Mouse (Mus musculus) heart, postnatal 0 days (tissue): ENCODE measurements around the gene Serpinb1c. TPM values are rescaled to one million over a fixed set of nuclear protein-coding genes. Genes with fewer than 3 reads are reported as not detected.

Experiments
- ATAC-seq: fragments of 200-750 bp; cut with Nextera tagmentation; 2 replicates; pipeline ENCODE4 v1.8.0; 2017; ENCODE audit warnings: low read depth, moderate number of reproducible peaks, moderate library complexity; ENCODE audit not compliant: insufficient read depth
- DNase-seq: peaks from one replicate; pipeline ENCODE4 v3.0.0-alpha.2; 2016; ENCODE audit warnings: low spot score
- H3K27ac ChIP-seq: fragments of 300-500 bp; sonication (generic); 2 replicates; pipeline ENCODE4 v1.5.1; 2014; ENCODE audit warnings: low read depth, mild to moderate bottlenecking
- H3K27me3 ChIP-seq: fragments of 300-500 bp; sonication (generic); 2 replicates; pipeline ENCODE4 v1.6.1; 2014; ENCODE audit warnings: low read length, mixed read lengths; ENCODE audit not compliant: control insufficient read depth, insufficient read depth
- H3K36me3 ChIP-seq: fragments of 300-500 bp; sonication (generic); replicated peaks from 2 replicates; pipeline ENCODE4 v1.6.1; 2014; ENCODE audit warnings: low read length, mixed read lengths; ENCODE audit not compliant: control insufficient read depth, insufficient read depth
- H3K4me1 ChIP-seq: fragments of 300-500 bp; sonication (generic); 2 replicates; pipeline ENCODE4 v1.6.1; 2014; ENCODE audit warnings: antibody characterized with exemption; ENCODE audit not compliant: control insufficient read depth, insufficient read depth
- H3K4me2 ChIP-seq: fragments of 300-500 bp; sonication (generic); 2 replicates; pipeline ENCODE4 v1.6.1; 2014; ENCODE audit warnings: low read depth, mild to moderate bottlenecking, low read length, moderate library complexity
- H3K4me3 ChIP-seq: fragments of 300-500 bp; sonication (generic); 2 replicates; pipeline ENCODE4 v1.5.1; 2014; ENCODE audit warnings: low read depth, low read length
- H3K9ac ChIP-seq: fragments of 300-500 bp; sonication (generic); replicated peaks from 2 replicates; pipeline ENCODE4 v1.6.1; 2014; ENCODE audit warnings: low read depth, low read length, mixed read lengths
- H3K9me3 ChIP-seq: fragments of 300-500 bp; sonication (generic); replicated peaks from 2 replicates; pipeline ENCODE4 v1.6.1; 2016; ENCODE audit warnings: low read length; ENCODE audit not compliant: control insufficient read depth
- CTCF ChIP-seq: IDR thresholded peaks from 2 replicates; pipeline ENCODE4 v1.5.1; 2016; ENCODE audit warnings: antibody characterized with exemption, control low read depth, low read depth
- EP300 ChIP-seq: IDR thresholded peaks from 2 replicates; pipeline ENCODE4 v1.6.1; 2016; ENCODE audit warnings: antibody characterized with exemption, low read depth
- WGBS: fragments of 180-500 bp; shearing (Covaris S2); extraction: QIAGEN DNeasy Blood & Tissue Kit; methylation state at CpG from one replicate; pipeline ENCODE4 v1.1.7; 2014; 5-methylcytosine and 5-hydroxymethylcytosine counted together
- polyA plus RNA-seq: library from polyadenylated mRNA; unstranded; fragments of >200 nt; fragmentation: Nextera tagmentation; extraction: Ambion mirVana; gene quantifications from 2 replicates; pipeline ENCODE4 v1.2.1, GENCODE M21; 2015
- total RNA-seq: library from RNA; depleted of rRNA; stranded (reverse); fragments of >200 nt; gene quantifications from 2 replicates; pipeline ENCODE4 v1.2.3, GENCODE M21; 2014; ENCODE audit warnings: low replicate concordance

Gene Serpinb1c
- total and polyA plus RNA-seq, 2 experiments from 2014 or later, result 0.25 TPM; not detected in 1

- no peak overlapping the region for H3K9ac ChIP-seq
- TF ChIP-seq EP300 (no peak), CTCF (no peak)
- no peak overlapping the region for H3K4me3 ChIP-seq
- H3K4me2 ChIP-seq, result no peak overlapping the region
- ATAC-seq (no peak), DNase-seq (no peak)
- no peaks in the 10 kb centered on the region for H3K27me3 ChIP-seq
- no peak overlapping the region for H3K27ac ChIP-seq
- H3K36me3 ChIP-seq, result no peaks in the 10 kb centered on the region
- H3K4me1 ChIP-seq, result peaks cover 13% of the 10 kb centered on the region; the same call in 1 of the 2 replicates
- H3K9me3 ChIP-seq, result no peaks in the 10 kb centered on the region
Measured at GRCm38 (mm10) chr13:32846221-32846620, 51.8 kb downstream of the Serpinb1c start.

- Histone ChIP-seq H3K4me1 (0 out of 2 replicates have a peak, but pooled peaks cover 4% of the 10 kb centered on the region), H3K27ac (no peak overlapping the region), H3K9me3 (no peaks in the 10 kb centered on the region), H3K27me3 (no peaks in the 10 kb centered on the region), H3K4me3 (no peak overlapping the region), H3K36me3 (no peaks in the 10 kb centered on the region), H3K4me2 (no peak overlapping the region), H3K9ac (no peak overlapping the region)
- no peak for TF ChIP-seq EP300
- TF ChIP-seq CTCF, result no peak
- DNase-seq (no peak), ATAC-seq (no peak)
- 80% methylated on average over 3 of the region's 3 CpGs for WGBS
Measured at GRCm38 (mm10) chr13:32841349-32841748, 56.7 kb downstream of the Serpinb1c start.

- Histone ChIP-seq H3K9me3 (no peaks in the 10 kb centered on the region), H3K27me3 (no peaks in the 10 kb centered on the region), H3K36me3 (no peaks in the 10 kb centered on the region), H3K4me2 (no peak overlapping the region), H3K9ac (no peak overlapping the region), H3K27ac (no peak overlapping the region), H3K4me1 (0 out of 2 replicates have a peak, but pooled peaks cover 4% of the 10 kb centered on the region), H3K4me3 (no peak overlapping the region)
- WGBS, result 28% methylated on average over 1 of the region's 1 CpGs
- no peak for TF ChIP-seq EP300
- no peak for TF ChIP-seq CTCF
- DNase-seq (no peak), ATAC-seq (no peak)
Measured at GRCm38 (mm10) chr13:32839314-32839713, 58.7 kb downstream of the Serpinb1c start.

- no peaks in the 10 kb centered on the region for H3K9me3 ChIP-seq
- peaks cover 6% of the 10 kb centered on the region; the same call in 1 of the 2 replicates for H3K4me1 ChIP-seq
- DNase-seq (no peak), ATAC-seq (no peak)
- H3K4me2 ChIP-seq, result no peak overlapping the region
- no peak overlapping the region for H3K9ac ChIP-seq
- no peak for TF ChIP-seq EP300
- no peak for TF ChIP-seq CTCF
- H3K27me3 ChIP-seq, result no peaks in the 10 kb centered on the region
- 93% methylated on average over 5 of the region's 5 CpGs for WGBS
- H3K36me3 ChIP-seq, result no peaks in the 10 kb centered on the region
- H3K4me3 ChIP-seq, result no peak overlapping the region
- H3K27ac ChIP-seq, result no peak overlapping the region
Measured at GRCm38 (mm10) chr13:32834513-32834912, 63.5 kb downstream of the Serpinb1c start.

- WGBS, result 65% methylated on average over 6 of the region's 6 CpGs
- Histone ChIP-seq H3K4me2 (no peak overlapping the region), H3K4me3 (no peak overlapping the region), H3K27me3 (no peaks in the 10 kb centered on the region), H3K27ac (no peak overlapping the region), H3K36me3 (no peaks in the 10 kb centered on the region), H3K9ac (no peak overlapping the region), H3K9me3 (no peaks in the 10 kb centered on the region), H3K4me1 (peaks cover 5% of the 10 kb centered on the region; the same call in 1 of the 2 replicates)
- DNase-seq (no peak), ATAC-seq (no peak)
- no peak for TF ChIP-seq CTCF
Measured at GRCm38 (mm10) chr13:32833237-32833636, 64.8 kb downstream of the Serpinb1c start.

- Histone ChIP-seq H3K27ac (no peak overlapping the region), H3K36me3 (no peaks in the 10 kb centered on the region), H3K9me3 (no peaks in the 10 kb centered on the region), H3K9ac (no peak overlapping the region), H3K4me1 (peaks cover 5% of the 10 kb centered on the region; the same call in 1 of the 2 replicates), H3K4me3 (no peak overlapping the region), H3K27me3 (no peaks in the 10 kb centered on the region), H3K4me2 (no peak overlapping the region)
- 67% methylated on average over 3 of the region's 3 CpGs for WGBS
- DNase-seq (no peak), ATAC-seq (no peak)
- TF ChIP-seq CTCF (no peak), EP300 (no peak)
Measured at GRCm38 (mm10) chr13:32832776-32833175, 65.2 kb downstream of the Serpinb1c start.
